18 mouse cellular contexts compared by ENCODE assay signal in the genomic region with DNA sequence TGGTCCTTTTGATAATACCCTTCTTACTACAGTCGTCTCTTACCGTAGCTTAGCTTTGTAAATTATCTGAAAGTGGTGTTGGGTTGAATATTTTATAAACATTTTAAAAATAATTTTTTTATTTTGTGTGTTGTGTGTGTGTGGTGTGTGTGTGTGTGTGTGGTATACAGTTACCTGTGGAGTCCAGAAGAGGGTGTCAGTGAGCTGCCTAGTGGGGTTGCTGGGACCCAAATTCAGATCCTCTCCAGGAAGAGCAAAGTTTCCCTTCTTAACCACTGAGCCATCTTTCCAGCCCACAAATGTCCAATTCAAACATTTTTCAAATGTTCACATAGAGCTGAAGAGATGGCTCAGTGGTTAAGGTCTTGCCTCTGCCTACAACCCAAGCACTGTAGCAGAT.
A peak's percentile ranks its signal among the peaks of the same experiment; 100 is the strongest.
DNase-seq lines count a peak whose midpoint lies in the region; ATAC-seq lines count a peak whose summit lies in the region.
"Had no signal": no experiment of that assay in that cellular context is flagged by ENCODE, and none has a peak within 500 bp of the region (broad histone marks: within the 10 kb centered on the region; RNA-seq: fewer than 3 reads in every experiment).

No protein-coding gene starts in this region.

- no peaks in the 10 kb centered on the region for H3K27me3 ChIP-seq in heart, embryonic 15.5 days
- H3K27me3 ChIP-seq in forebrain, embryonic 15.5 days = no peaks in the 10 kb centered on the region
- no peaks in the 10 kb centered on the region for H3K27me3 ChIP-seq in neural tube, embryonic 15.5 days (replicated peaks)
- H3K27me3 ChIP-seq: Patski had no signal

- H3K9ac ChIP-seq in heart, embryonic 15.5 days = no peak overlapping the region
- H3K9ac ChIP-seq in forebrain, embryonic 15.5 days (replicated peaks) = no peak overlapping the region
- no peak overlapping the region for H3K9ac ChIP-seq in neural tube, embryonic 15.5 days (replicated peaks)
- H3K9ac ChIP-seq: lung, embryonic 14.5 days had no signal

- peaks cover 9% of the 10 kb centered on the region for H3K4me1 ChIP-seq in heart, embryonic 15.5 days (replicated peaks)
- H3K4me1 ChIP-seq in forebrain, embryonic 15.5 days = peaks cover 18% of the 10 kb centered on the region
- peaks cover 17% of the 10 kb centered on the region; the same call in 1 of the 2 replicates for H3K4me1 ChIP-seq in neural tube, embryonic 15.5 days

- no peaks in the 10 kb centered on the region for H3K9me3 ChIP-seq in heart, embryonic 15.5 days (replicated peaks)
- no peaks in the 10 kb centered on the region for H3K9me3 ChIP-seq in forebrain, embryonic 15.5 days
- H3K9me3 ChIP-seq in neural tube, embryonic 15.5 days (replicated peaks) = no peaks in the 10 kb centered on the region

- H3K4me3 ChIP-seq in heart, embryonic 15.5 days = no peak overlapping the region
- no peak overlapping the region for H3K4me3 ChIP-seq in forebrain, embryonic 15.5 days
- H3K4me3 ChIP-seq in neural tube, embryonic 15.5 days (replicated peaks) = no peak overlapping the region
- H3K4me3 ChIP-seq: left cerebral cortex, adult 2 months; myocyte had no signal

- DNase-seq in heart, adult 8-10 months (ENCODE audit: low spot score) = no peak
- DNase-seq in ES-CJ7 (ENCODE audit: low read depth, low spot score) (peak; percentile 35), ZHBTc4 (ENCODE audit: low read depth, low spot score) (peak; percentile 56)
- DNase-seq in layer of hippocampus, adult 9-11 months = no peak
- no peak for DNase-seq in gastrocnemius, postnatal 25 days
- DNase-seq: cerebellum, adult 8-10 months; kidney, adult 9 months; kidney, postnatal 25 days; lung, embryonic 14.5 days; lung, postnatal 36 days; thymus, postnatal 36 days had no signal

- ATAC-seq in heart, embryonic 15.5 days (replicated peaks; ENCODE audit: insufficient number of reproducible peaks, insufficient read depth, low FRiP score, low read depth) = no peak
- no peak for ATAC-seq in forebrain, embryonic 15.5 days (replicated peaks)
- no peak for ATAC-seq in neural tube, embryonic 15.5 days (ENCODE audit: low FRiP score)
- ATAC-seq: Patski had no signal

- peak overlapping the region; percentile 8; the same call in 1 of the 2 replicates for H3K27ac ChIP-seq in heart, embryonic 15.5 days
- 0 out of 2 replicates have a peak overlapping the region, but pooled peaks have one; percentile 77 for H3K27ac ChIP-seq in forebrain, embryonic 15.5 days (replicated peaks)
- H3K27ac ChIP-seq in neural tube, embryonic 15.5 days (replicated peaks) = no peak overlapping the region
- H3K27ac ChIP-seq: left cerebral cortex, adult 2 months had no signal

- H3K4me2 ChIP-seq in heart, embryonic 15.5 days = no peak overlapping the region
- no peak overlapping the region for H3K4me2 ChIP-seq in forebrain, embryonic 15.5 days (replicated peaks)
- no peak overlapping the region for H3K4me2 ChIP-seq in neural tube, embryonic 15.5 days
- H3K4me2 ChIP-seq: liver, embryonic 11.5 days; lung, embryonic 14.5 days had no signal

- 25% methylated on average over 2 of the region's 2 CpGs for whole genome bisulfite sequencing in heart, embryonic 15.5 days
- 34% methylated on average over 2 of the region's 2 CpGs for WGBS in forebrain, embryonic 15.5 days
- 80% methylated on average over 2 of the region's 2 CpGs for WGBS in neural tube, embryonic 15.5 days

- no peaks in the 10 kb centered on the region for H3K36me3 ChIP-seq in heart, embryonic 15.5 days
- no peaks in the 10 kb centered on the region for H3K36me3 ChIP-seq in forebrain, embryonic 15.5 days
- H3K36me3 ChIP-seq in neural tube, embryonic 15.5 days = no peaks in the 10 kb centered on the region

Comparison
In these comparisons a context has a peak if more than half of its experiments do, and no peak if none do; other contexts are left out.
1. DNase-seq: peak in ES-CJ7 (single experiment) and ZHBTc4 (single experiment); none in heart, adult 8-10 months (single experiment), layer of hippocampus, adult 9-11 months (single experiment) and gastrocnemius, postnatal 25 days (single experiment).